Mouse (Mus musculus) limb, embryonic 15.5 days (tissue): Measurements from ENCODE around the gene 3110082J24Rik. TPM values are rescaled to one million over a fixed set of nuclear protein-coding genes. Genes with fewer than 3 reads are reported as not detected.

Source experiments
- ATAC-seq: fragments of 200-750 bp; cut with Nextera tagmentation; 2 replicates; pipeline ENCODE4 v1.8.0; 2017; ENCODE audit warnings: low read depth, moderate TSS enrichment; ENCODE audit not compliant: insufficient number of reproducible peaks, low FRiP score, low TSS enrichment
- H3K27ac ChIP-seq: fragments of 300-500 bp; sonication (generic); 2 replicates; pipeline ENCODE4 v1.5.1; 2015; ENCODE audit warnings: moderate library complexity, mild to moderate bottlenecking, inconsistent platforms
- H3K27me3 ChIP-seq: fragments of 300-500 bp; sonication (generic); 2 replicates; pipeline ENCODE4 v1.6.1; 2015; ENCODE audit warnings: inconsistent platforms
- H3K36me3 ChIP-seq: fragments of 300-500 bp; sonication (generic); 2 replicates; pipeline ENCODE4 v1.6.1; 2015; ENCODE audit warnings: inconsistent platforms
- H3K4me1 ChIP-seq: fragments of 300-500 bp; sonication (generic); 2 replicates; pipeline ENCODE4 v1.6.1; 2015; ENCODE audit warnings: inconsistent platforms
- H3K4me2 ChIP-seq: fragments of 300-500 bp; sonication (generic); 2 replicates; pipeline ENCODE4 v1.6.1; 2015; ENCODE audit warnings: mild to moderate bottlenecking, inconsistent platforms
- H3K4me3 ChIP-seq: fragments of 300-500 bp; sonication (generic); 2 replicates; pipeline ENCODE4 v1.5.1; 2015; ENCODE audit warnings: mild to moderate bottlenecking, inconsistent platforms
- H3K9ac ChIP-seq: fragments of 300-500 bp; sonication (generic); 2 replicates; pipeline ENCODE4 v1.6.1; 2015; ENCODE audit warnings: inconsistent platforms
- H3K9me3 ChIP-seq: fragments of 300-500 bp; sonication (generic); 2 replicates; pipeline ENCODE4 v1.6.1; 2016; ENCODE audit warnings: inconsistent platforms
- WGBS: fragments of 180-500 bp; shearing (Covaris S2); methylation state at CpG from one replicate; pipeline ENCODE4 v1.1.7; 2015; 5-methylcytosine and 5-hydroxymethylcytosine counted together
- polyA plus RNA-seq: library from polyadenylated mRNA; unstranded; fragments of >200 nt; fragmentation: Nextera tagmentation; extraction: Ambion mirVana; gene quantifications from 2 replicates; pipeline ENCODE4 v1.2.1, GENCODE M21; 2015

Gene 3110082J24Rik
- polyA plus RNA-seq, 1 experiment from 2014 or later = not detected

DNA sequence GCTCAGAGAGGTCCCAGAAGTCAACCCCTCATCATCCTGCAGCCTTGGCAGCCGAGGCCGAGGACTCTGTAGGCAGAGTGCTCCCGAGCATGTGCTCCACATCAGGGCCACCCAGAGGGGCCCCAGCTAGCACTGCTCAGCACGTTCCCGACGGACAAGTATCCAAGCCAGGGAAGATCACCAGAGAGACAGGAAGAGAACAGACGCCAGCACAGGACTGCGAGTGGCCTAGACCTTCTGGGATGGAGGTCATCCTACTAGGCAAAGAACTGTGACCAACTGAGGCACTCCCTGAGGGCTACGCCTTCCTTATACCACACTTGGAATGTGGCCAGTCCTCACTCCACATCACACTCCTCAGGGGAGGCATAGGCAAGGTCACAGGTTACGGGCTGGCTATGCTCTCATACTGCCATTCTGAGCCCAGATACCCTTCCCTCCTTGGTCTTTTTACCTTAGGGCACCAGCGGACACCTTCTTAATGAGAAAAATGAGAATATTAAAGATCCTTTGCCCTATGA lies 29.9 kb upstream of the 3110082J24Rik start:
- Histone ChIP-seq H3K27ac (no peak overlapping the region), H3K4me3 (no peak overlapping the region), H3K4me2 (no peak overlapping the region), H3K27me3 (no peaks in the 10 kb centered on the region), H3K9ac (no peak overlapping the region), H3K4me1 (no peaks in the 10 kb centered on the region), H3K9me3 (no peaks in the 10 kb centered on the region), H3K36me3 (peaks cover 74% of the 10 kb centered on the region)
- ATAC-seq = no peak; the same call in 1 of the 2 replicates
- WGBS = 91% methylated on average over 11 of the region's 11 CpGs

DNA sequence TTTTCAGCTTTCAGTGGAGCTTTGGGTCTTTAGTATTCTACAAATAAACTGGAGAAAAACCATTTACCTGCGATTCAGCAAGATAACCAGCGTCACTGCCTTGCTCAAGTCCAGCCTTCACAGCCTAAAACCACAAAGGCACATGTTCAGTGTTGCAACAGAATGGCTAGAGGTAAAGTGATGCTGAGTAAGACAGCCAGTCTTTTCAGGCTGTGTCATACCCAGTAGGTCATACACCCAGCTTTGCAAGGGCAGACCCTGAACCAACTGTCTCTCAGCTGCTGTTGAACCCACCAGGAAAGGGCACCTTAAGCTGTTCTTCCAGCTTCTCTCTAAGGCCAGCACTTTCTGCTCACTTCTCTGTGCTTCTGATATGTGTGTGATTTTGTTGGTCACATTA lies 26.3 kb upstream of the 3110082J24Rik start:
- WGBS = 91% methylated on average over 2 of the region's 2 CpGs
- no peaks in the 10 kb centered on the region for H3K9me3 ChIP-seq
- ATAC-seq = no peak
- H3K36me3 ChIP-seq = peaks cover 78% of the 10 kb centered on the region
- H3K27ac ChIP-seq = no peak overlapping the region
- no peak overlapping the region for H3K9ac ChIP-seq
- H3K4me2 ChIP-seq = no peak overlapping the region
- H3K4me3 ChIP-seq = no peak overlapping the region
- no peaks in the 10 kb centered on the region for H3K4me1 ChIP-seq
- H3K27me3 ChIP-seq = no peaks in the 10 kb centered on the region

DNA sequence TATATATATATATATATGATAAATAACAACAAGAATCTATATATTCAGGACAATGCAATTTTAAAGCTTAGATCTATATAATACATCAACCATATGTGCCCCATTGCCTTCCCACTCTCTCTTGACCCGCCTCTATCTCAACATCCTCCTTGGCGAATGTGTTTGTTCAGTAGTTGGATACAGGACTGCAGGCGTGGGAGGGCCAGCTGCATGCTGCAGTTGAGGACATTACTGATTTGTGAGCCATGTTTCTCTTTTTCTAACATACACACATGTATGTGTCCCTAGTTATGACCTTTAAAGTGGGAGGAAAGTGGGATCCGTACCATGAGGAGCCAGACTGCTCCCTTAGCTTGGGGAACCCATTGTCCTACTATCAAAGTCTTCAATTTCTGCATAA lies 25.4 kb upstream of the 3110082J24Rik start:
- no peaks in the 10 kb centered on the region for H3K27me3 ChIP-seq
- 92% methylated on average over 4 of the region's 4 CpGs for WGBS
- no peaks in the 10 kb centered on the region for H3K4me1 ChIP-seq
- no peak overlapping the region for H3K9ac ChIP-seq
- no peak overlapping the region for H3K4me2 ChIP-seq
- H3K36me3 ChIP-seq = peaks cover 81% of the 10 kb centered on the region
- ATAC-seq = no peak
- no peak overlapping the region for H3K4me3 ChIP-seq
- no peaks in the 10 kb centered on the region for H3K9me3 ChIP-seq
- no peak overlapping the region for H3K27ac ChIP-seq

DNA sequence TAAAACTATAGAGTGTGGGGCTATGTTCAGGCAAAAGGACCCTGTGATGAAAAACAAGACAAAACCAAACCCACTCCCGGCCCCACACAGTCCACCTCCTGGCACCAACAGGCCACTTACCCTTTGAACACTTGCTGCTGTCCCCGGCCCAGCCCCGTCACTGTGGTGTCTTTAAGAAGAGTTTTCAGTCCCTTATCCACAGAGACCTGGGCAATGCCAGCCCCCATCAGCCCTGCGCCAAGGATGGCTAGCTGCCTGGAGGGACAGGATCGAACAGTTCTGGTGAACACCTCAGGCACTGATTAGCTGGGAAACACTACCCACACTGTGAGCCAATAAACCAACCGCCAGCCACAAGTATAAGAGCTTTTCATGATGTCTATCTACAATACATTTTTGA lies 22.8 kb upstream of the 3110082J24Rik start:
- H3K4me2 ChIP-seq = no peak overlapping the region
- H3K4me1 ChIP-seq = no peaks in the 10 kb centered on the region
- ATAC-seq = no peak
- peaks cover 80% of the 10 kb centered on the region for H3K36me3 ChIP-seq
- 92% methylated on average over 6 of the region's 6 CpGs for WGBS
- no peaks in the 10 kb centered on the region for H3K27me3 ChIP-seq
- no peaks in the 10 kb centered on the region for H3K9me3 ChIP-seq
- no peak overlapping the region for H3K27ac ChIP-seq
- H3K9ac ChIP-seq = no peak overlapping the region
- H3K4me3 ChIP-seq = no peak overlapping the region

DNA sequence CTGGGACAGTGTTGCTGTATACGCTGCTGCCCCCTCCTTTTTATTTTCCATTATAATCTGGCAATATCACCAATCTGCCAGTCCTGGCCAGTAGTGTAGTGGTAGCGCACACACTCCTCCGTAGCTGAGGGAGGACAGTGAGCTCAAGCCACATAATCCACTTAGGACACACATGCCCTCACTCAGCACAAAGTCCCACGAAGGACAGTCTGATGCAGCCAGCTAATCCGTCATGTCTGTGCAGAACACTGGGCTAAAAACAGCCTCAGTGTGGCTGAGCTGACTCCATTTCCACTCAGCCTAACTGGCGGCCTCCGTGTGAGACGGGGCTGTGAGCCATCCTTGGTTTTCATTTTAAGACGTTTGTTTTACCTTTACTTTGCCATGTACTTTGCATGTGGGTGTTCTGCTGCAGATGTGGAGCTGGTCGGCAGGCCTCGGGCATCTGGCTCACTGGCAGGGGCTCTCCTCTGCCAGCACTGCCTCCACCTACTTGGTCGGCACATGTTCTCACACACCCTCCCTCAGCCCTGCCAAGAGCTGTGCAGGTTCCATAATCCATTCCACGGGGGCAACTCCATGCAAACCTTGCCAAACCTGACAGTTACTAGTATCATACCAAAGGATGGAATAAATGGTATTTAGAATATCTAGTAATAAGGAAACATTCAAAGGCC lies 22.2 kb upstream of the 3110082J24Rik start:
- WGBS = 86% methylated on average over 13 of the region's 13 CpGs
- Histone ChIP-seq H3K36me3 (peaks cover 80% of the 10 kb centered on the region), H3K4me1 (no peaks in the 10 kb centered on the region), H3K27me3 (no peaks in the 10 kb centered on the region), H3K9me3 (no peaks in the 10 kb centered on the region), H3K9ac (no peak overlapping the region), H3K4me3 (no peak overlapping the region), H3K4me2 (no peak overlapping the region), H3K27ac (no peak overlapping the region)
- ATAC-seq = no peak

DNA sequence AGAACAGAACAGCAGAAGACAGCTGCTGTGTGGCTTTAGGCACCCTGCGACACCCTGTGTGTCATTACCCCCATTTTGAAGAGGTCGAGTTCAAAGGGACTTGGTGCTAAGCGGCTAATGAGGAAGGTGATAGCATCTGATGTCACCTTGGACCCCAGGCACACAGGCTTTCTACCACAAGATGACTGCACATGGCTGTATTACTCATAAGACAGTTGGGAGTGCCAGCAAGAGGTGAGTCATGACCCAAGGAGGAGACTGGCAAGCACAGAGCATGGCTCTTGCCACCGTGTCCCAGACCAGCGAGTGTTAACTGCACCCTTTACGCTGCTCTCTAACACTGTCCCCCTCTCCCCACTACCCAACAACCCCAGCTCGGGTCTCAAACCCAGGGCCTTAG lies 20.9 kb upstream of the 3110082J24Rik start:
- no peak overlapping the region for H3K4me2 ChIP-seq
- no peak overlapping the region for H3K4me3 ChIP-seq
- 82% methylated on average over 7 of the region's 7 CpGs for WGBS
- H3K9ac ChIP-seq = no peak overlapping the region
- ATAC-seq = peak; percentile 55; the same call in 1 of the 2 replicates
- H3K36me3 ChIP-seq = peaks cover 84% of the 10 kb centered on the region
- no peaks in the 10 kb centered on the region for H3K9me3 ChIP-seq
- no peaks in the 10 kb centered on the region for H3K4me1 ChIP-seq
- no peaks in the 10 kb centered on the region for H3K27me3 ChIP-seq
- no peak overlapping the region for H3K27ac ChIP-seq

DNA sequence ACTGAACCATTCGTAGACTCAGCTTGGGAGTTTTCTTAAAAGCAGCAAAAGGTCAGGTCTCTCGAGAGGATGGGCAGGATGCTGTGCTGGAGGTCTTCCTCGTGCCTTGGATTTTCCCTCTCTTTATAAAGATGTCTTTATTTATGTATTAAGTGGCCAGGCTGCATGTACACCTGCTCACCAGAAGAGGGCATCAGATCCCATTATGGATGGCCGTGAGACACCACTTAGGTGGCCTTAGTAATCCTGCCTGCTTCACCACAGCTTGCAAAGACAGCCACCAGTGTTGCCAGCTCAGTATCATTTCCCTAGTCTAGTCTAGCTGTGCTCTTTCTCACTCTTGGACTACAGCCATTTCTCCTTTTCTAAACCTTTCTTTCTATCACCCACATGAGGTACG lies 19.7 kb upstream of the 3110082J24Rik start:
- 44% methylated on average over 5 of the region's 5 CpGs for WGBS
- Histone ChIP-seq H3K4me3 (no peak overlapping the region), H3K27ac (no peak overlapping the region), H3K27me3 (no peaks in the 10 kb centered on the region), H3K36me3 (peaks cover 90% of the 10 kb centered on the region), H3K9me3 (no peaks in the 10 kb centered on the region), H3K9ac (no peak overlapping the region), H3K4me2 (no peak overlapping the region), H3K4me1 (no peaks in the 10 kb centered on the region)
- ATAC-seq = no peak

DNA sequence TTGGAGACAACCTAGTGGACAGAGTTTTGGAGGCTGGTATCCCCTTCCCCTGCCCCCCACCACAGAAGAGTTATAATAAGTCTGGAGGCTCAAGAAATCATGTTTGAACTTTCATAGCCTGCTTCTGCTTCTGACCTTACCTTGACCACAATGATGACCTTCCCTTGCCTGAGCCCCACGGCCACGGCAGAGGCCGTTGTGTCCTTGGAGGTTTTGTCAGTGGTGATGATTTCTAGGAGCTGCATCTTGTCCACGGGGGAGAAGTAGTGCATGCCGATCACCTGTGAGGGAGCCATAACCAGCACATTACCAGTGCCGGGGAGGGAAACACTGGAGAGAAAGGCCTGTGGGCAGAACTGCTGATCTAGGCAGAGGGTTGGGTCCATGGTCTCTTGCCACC lies 16.6 kb upstream of the 3110082J24Rik start:
- Histone ChIP-seq H3K9ac (no peak overlapping the region), H3K27me3 (no peaks in the 10 kb centered on the region), H3K36me3 (peaks cover 98% of the 10 kb centered on the region), H3K4me3 (no peak overlapping the region), H3K27ac (no peak overlapping the region), H3K4me2 (no peak overlapping the region), H3K4me1 (no peaks in the 10 kb centered on the region), H3K9me3 (no peaks in the 10 kb centered on the region)
- WGBS = 92% methylated on average over 6 of the region's 6 CpGs
- no peak for ATAC-seq

DNA sequence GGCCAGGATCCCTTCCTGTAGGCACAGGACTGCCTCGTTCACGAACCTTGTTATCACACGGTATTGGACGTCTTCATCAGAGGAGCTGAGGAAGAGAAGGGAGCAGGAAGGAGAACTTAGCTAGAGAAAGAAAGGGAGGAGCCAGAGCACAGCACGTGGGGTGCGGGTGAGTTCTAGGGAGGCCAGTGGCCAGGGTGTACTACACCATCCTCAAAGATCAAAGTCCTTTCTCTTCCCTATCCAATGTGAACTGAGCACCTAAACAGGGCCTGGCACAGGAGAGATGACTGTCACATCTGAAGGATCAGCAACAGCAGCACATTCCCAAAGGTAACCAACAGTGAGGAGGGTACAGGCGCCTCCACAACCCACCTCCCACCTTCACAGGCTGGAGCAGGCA lies 14.2 kb upstream of the 3110082J24Rik start:
- H3K27ac ChIP-seq = no peak overlapping the region
- peaks cover 18% of the 10 kb centered on the region for H3K27me3 ChIP-seq
- H3K9me3 ChIP-seq = no peaks in the 10 kb centered on the region
- H3K4me1 ChIP-seq = no peaks in the 10 kb centered on the region
- ATAC-seq = no peak
- no peak overlapping the region for H3K4me3 ChIP-seq
- 89% methylated on average over 7 of the region's 7 CpGs for WGBS
- H3K4me2 ChIP-seq = no peak overlapping the region
- peaks cover 84% of the 10 kb centered on the region for H3K36me3 ChIP-seq
- H3K9ac ChIP-seq = no peak overlapping the region

DNA sequence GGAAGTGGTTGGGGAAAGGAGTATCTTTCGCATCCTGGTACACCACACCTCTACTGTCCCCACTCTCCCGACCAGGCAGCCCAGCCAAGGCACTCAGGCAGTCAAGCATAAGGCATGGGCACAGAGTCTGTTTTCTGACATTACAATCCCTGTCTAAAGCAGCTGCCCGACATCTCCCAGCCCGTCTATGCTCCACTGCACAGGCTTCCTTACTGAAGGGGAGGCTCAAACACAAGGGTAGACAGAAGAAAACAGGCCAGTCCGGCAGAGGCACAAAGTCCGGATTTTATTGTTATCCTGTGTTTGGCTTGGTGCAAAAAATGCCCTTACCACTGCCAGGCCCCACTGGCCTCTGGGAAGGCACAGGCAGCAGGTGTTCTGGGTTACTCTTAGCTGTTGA lies 13.3 kb upstream of the 3110082J24Rik start:
- no peak overlapping the region for H3K4me3 ChIP-seq
- no peaks in the 10 kb centered on the region for H3K9me3 ChIP-seq
- no peak overlapping the region for H3K27ac ChIP-seq
- H3K4me2 ChIP-seq = no peak overlapping the region
- H3K9ac ChIP-seq = no peak overlapping the region
- H3K4me1 ChIP-seq = peaks cover 9% of the 10 kb centered on the region
- peaks cover 75% of the 10 kb centered on the region for H3K36me3 ChIP-seq
- WGBS = 94% methylated on average over 6 of the region's 6 CpGs
- H3K27me3 ChIP-seq = peaks cover 27% of the 10 kb centered on the region
- no peak for ATAC-seq

DNA sequence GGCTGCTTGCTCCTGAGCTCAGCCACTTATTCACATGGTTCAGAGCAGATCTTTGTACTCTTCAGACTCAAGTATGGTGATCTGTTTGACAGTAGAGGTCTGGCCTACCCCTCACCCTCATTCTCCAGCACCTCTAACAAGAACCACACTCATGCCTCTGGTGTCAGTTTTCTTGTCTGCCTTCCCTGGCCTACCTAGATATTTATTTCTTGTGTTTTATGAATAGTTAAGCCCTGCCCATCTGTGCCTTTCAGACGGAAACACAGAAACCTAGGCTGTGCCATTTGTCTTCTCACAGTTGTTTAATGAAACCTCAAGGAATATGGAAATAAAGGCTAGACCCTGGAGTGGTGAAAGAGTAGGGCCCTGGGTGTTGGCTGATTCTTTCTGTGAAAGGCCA lies 12.1 kb upstream of the 3110082J24Rik start:
- 68% methylated on average over 1 of the region's 1 CpGs for WGBS
- H3K4me1 ChIP-seq = peaks cover 15% of the 10 kb centered on the region
- H3K36me3 ChIP-seq = peaks cover 65% of the 10 kb centered on the region
- no peak for ATAC-seq
- peaks cover 39% of the 10 kb centered on the region for H3K27me3 ChIP-seq
- H3K9me3 ChIP-seq = no peaks in the 10 kb centered on the region
- no peak overlapping the region for H3K9ac ChIP-seq
- H3K4me3 ChIP-seq = no peak overlapping the region
- no peak overlapping the region for H3K4me2 ChIP-seq
- no peak overlapping the region for H3K27ac ChIP-seq

DNA sequence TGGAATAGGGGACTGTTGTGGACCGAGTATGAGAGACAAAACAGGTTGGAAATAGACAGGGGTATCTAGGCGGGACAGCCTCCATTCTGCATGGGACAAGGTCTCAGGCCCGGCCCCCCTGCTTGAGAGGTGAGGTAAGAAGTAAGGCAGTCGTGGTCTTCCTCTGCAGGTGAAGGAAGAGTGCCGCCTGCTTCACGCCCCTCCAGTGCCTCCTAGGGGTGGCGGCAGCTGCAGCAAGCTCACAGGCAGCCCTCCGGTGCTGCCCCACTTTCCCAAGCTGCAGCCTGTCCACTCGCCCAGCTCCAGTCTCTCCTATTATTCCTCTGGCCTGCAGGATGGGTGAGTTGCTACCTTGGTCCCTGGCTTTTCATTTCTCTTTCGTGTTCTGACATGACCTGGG lies 9.8 kb upstream of the 3110082J24Rik start:
- ATAC-seq = no peak
- no peaks in the 10 kb centered on the region for H3K9me3 ChIP-seq
- no peak overlapping the region for H3K9ac ChIP-seq
- peaks cover 62% of the 10 kb centered on the region for H3K27me3 ChIP-seq
- H3K4me1 ChIP-seq = peaks cover 25% of the 10 kb centered on the region
- H3K4me2 ChIP-seq = no peak overlapping the region
- WGBS = 31% methylated on average over 10 of the region's 10 CpGs
- peaks cover 42% of the 10 kb centered on the region for H3K36me3 ChIP-seq
- no peak overlapping the region for H3K4me3 ChIP-seq
- H3K27ac ChIP-seq = no peak overlapping the region

DNA sequence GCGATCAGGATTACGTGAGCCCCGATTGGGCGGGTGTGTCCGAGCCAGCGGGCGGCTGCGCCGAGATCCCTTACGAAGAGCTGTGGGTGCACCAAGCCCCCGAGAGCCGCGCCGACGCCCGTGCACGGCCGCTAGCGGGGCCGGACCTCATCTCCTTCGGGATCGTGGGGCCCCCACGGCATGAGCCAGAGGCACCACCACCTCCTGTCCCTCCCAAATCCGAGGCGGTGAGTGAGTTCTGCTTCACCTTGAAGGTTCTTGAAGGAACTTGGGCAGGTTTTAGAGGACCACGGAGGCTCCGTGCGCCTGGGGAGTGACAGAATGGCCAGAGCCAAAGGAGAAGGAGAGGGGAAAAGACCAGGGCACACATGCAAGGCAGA lies 8.9 kb upstream of the 3110082J24Rik start:
- no peak overlapping the region for H3K27ac ChIP-seq
- no peak for ATAC-seq
- no peaks in the 10 kb centered on the region for H3K9me3 ChIP-seq
- peak overlapping the region; percentile 56 for H3K9ac ChIP-seq
- peaks cover 71% of the 10 kb centered on the region for H3K27me3 ChIP-seq
- peaks cover 32% of the 10 kb centered on the region for H3K36me3 ChIP-seq
- H3K4me2 ChIP-seq = peak overlapping the region; percentile 91
- WGBS = under 1% methylated on average over 28 of the region's 28 CpGs
- peak overlapping the region; percentile 58 for H3K4me3 ChIP-seq
- peaks cover 28% of the 10 kb centered on the region for H3K4me1 ChIP-seq
